Mouse (Mus musculus): ENCODE results near the gene Ppif. TPM values are rescaled to one million over a fixed set of nuclear protein-coding genes. Genes with fewer than 3 reads are reported as not detected.

Ppif gene
- polyA plus RNA-seq, 1 experiment from 2014 or later, result 29.2 TPM

DNA sequence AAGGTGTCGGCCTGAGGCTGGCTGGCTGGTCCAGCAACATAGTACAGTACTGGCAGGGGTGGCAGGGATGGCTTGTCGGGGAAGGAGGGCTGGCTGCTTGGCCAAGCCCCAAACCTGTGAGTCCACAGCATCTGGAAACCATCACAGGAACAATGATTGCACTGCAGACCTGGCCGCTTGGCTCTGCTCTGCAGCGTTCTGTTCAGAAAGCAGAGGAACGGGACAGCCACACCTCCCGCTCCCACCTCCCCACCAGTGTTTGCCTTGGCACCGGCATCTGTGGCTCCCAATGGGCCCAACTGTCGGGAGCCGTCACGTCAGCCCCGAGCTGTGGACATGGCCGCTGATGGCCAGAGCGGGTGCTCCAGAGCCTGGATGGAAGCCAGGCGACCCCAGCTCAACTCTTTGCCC lies 44.6 kb downstream of the Ppif start:
- H3K36me3 ChIP-seq, result peaks cover 24% of the 10 kb centered on the region
- 18% methylated on average over 14 of the region's 14 CpGs for WGBS
- H3K27ac ChIP-seq, result peak overlapping the region; percentile 93
- no peak overlapping the region for H3K4me3 ChIP-seq (replicated peaks)
- H3K9me3 ChIP-seq, result no peaks in the 10 kb centered on the region
- H3K9ac ChIP-seq (replicated peaks), result peak overlapping the region; percentile 27; the same call in 1 of the 2 replicates
- peaks cover 70% of the 10 kb centered on the region for H3K4me1 ChIP-seq (replicated peaks)
- peak; percentile 71 for ATAC-seq (ENCODE audit: insufficient number of reproducible peaks, insufficient read depth, low FRiP score, low TSS enrichment, low read depth)
- no peaks in the 10 kb centered on the region for H3K27me3 ChIP-seq
- peak overlapping the region; percentile 36 for H3K4me2 ChIP-seq

- H3K27ac ChIP-seq, result no peak overlapping the region
- no peak for ATAC-seq (ENCODE audit: insufficient number of reproducible peaks, insufficient read depth, low FRiP score, low TSS enrichment, low read depth)
- no peak overlapping the region for H3K4me2 ChIP-seq
- no peaks in the 10 kb centered on the region for H3K27me3 ChIP-seq
- peaks cover 37% of the 10 kb centered on the region for H3K36me3 ChIP-seq
- H3K9me3 ChIP-seq, result no peaks in the 10 kb centered on the region
- peaks cover 60% of the 10 kb centered on the region for H3K4me1 ChIP-seq (replicated peaks)
- no peak overlapping the region for H3K4me3 ChIP-seq (replicated peaks)
- H3K9ac ChIP-seq (replicated peaks), result no peak overlapping the region; the same call in 1 of the 2 replicates
- 58% methylated on average over 4 of the region's 4 CpGs for WGBS
Observed at GRCm38 (mm10) chr14:25739957-25740565, 46.1 kb downstream of the Ppif start.

DNA sequence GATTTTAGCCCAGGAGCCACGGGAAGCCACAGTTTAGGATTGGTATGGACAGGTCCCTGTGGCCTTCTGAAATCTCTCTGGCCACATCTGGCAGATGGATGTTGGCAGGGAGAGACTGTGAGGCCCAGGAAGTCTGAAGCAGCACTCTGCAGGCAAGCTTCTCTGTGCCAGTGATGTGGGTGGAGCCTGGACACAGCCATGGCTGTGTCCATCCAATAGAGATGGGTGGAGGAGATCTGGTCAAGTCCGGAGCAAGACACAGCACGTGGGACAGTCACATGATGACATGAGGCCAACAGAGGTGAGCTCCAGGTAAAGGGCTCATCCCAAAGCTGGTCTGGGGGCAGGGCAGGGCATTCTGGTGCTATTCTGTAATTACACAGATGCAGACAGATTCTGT lies 47.3 kb downstream of the Ppif start:
- Histone ChIP-seq H3K36me3 (peaks cover 46% of the 10 kb centered on the region), H3K4me1 (replicated peaks) (peaks cover 48% of the 10 kb centered on the region), H3K27ac (0 out of 2 replicates have a peak overlapping the region, but pooled peaks have one; percentile 0), H3K27me3 (no peaks in the 10 kb centered on the region), H3K9ac (replicated peaks) (no peak overlapping the region), H3K4me2 (no peak overlapping the region), H3K4me3 (replicated peaks) (no peak overlapping the region), H3K9me3 (no peaks in the 10 kb centered on the region)
- no peak for ATAC-seq (ENCODE audit: insufficient number of reproducible peaks, insufficient read depth, low FRiP score, low TSS enrichment, low read depth)
- 71% methylated on average over 3 of the region's 3 CpGs for WGBS

- Histone ChIP-seq H3K9me3 (no peaks in the 10 kb centered on the region), H3K27me3 (no peaks in the 10 kb centered on the region), H3K4me3 (replicated peaks) (no peak overlapping the region), H3K27ac (no peak overlapping the region), H3K4me1 (replicated peaks) (peaks cover 43% of the 10 kb centered on the region), H3K36me3 (peaks cover 51% of the 10 kb centered on the region), H3K4me2 (no peak overlapping the region), H3K9ac (replicated peaks) (no peak overlapping the region)
- 61% methylated on average over 5 of the region's 5 CpGs for WGBS
- ATAC-seq (ENCODE audit: insufficient number of reproducible peaks, insufficient read depth, low FRiP score, low TSS enrichment, low read depth), result no peak
Observed at GRCm38 (mm10) chr14:25741840-25742367, 48.0 kb downstream of the Ppif start.

- Histone ChIP-seq H3K4me2 (no peak overlapping the region), H3K4me1 (replicated peaks) (peaks cover 43% of the 10 kb centered on the region), H3K9ac (replicated peaks) (no peak overlapping the region), H3K27me3 (no peaks in the 10 kb centered on the region), H3K36me3 (peaks cover 54% of the 10 kb centered on the region), H3K4me3 (replicated peaks) (no peak overlapping the region), H3K27ac (no peak overlapping the region), H3K9me3 (no peaks in the 10 kb centered on the region)
- 98% methylated on average over 5 of the region's 5 CpGs for WGBS
- ATAC-seq (ENCODE audit: insufficient number of reproducible peaks, insufficient read depth, low FRiP score, low TSS enrichment, low read depth), result no peak
Observed at GRCm38 (mm10) chr14:25742943-25743342, 49.0 kb downstream of the Ppif start.

GRCm38 (mm10) chr14:25745365-25746184 lies 51.6 kb downstream of the Ppif start:
- Histone ChIP-seq H3K9ac (replicated peaks) (no peak overlapping the region), H3K27ac (no peak overlapping the region), H3K4me1 (replicated peaks) (peaks cover 45% of the 10 kb centered on the region), H3K9me3 (no peaks in the 10 kb centered on the region), H3K27me3 (no peaks in the 10 kb centered on the region), H3K36me3 (peaks cover 55% of the 10 kb centered on the region), H3K4me3 (replicated peaks) (no peak overlapping the region), H3K4me2 (no peak overlapping the region)
- no peak for ATAC-seq (ENCODE audit: insufficient number of reproducible peaks, insufficient read depth, low FRiP score, low TSS enrichment, low read depth)
- WGBS, result 70% methylated on average over 11 of the region's 11 CpGs

- no peak overlapping the region for H3K4me3 ChIP-seq (replicated peaks)
- H3K36me3 ChIP-seq, result peaks cover 57% of the 10 kb centered on the region
- peaks cover 46% of the 10 kb centered on the region for H3K4me1 ChIP-seq (replicated peaks)
- no peak overlapping the region for H3K4me2 ChIP-seq
- no peak overlapping the region for H3K9ac ChIP-seq (replicated peaks)
- no peak for ATAC-seq (ENCODE audit: insufficient number of reproducible peaks, insufficient read depth, low FRiP score, low TSS enrichment, low read depth)
- H3K27ac ChIP-seq, result no peak overlapping the region
- 87% methylated on average over 6 of the region's 6 CpGs for WGBS
- no peaks in the 10 kb centered on the region for H3K27me3 ChIP-seq
- no peaks in the 10 kb centered on the region for H3K9me3 ChIP-seq
Observed at GRCm38 (mm10) chr14:25746371-25746770, 52.4 kb downstream of the Ppif start.

DNA sequence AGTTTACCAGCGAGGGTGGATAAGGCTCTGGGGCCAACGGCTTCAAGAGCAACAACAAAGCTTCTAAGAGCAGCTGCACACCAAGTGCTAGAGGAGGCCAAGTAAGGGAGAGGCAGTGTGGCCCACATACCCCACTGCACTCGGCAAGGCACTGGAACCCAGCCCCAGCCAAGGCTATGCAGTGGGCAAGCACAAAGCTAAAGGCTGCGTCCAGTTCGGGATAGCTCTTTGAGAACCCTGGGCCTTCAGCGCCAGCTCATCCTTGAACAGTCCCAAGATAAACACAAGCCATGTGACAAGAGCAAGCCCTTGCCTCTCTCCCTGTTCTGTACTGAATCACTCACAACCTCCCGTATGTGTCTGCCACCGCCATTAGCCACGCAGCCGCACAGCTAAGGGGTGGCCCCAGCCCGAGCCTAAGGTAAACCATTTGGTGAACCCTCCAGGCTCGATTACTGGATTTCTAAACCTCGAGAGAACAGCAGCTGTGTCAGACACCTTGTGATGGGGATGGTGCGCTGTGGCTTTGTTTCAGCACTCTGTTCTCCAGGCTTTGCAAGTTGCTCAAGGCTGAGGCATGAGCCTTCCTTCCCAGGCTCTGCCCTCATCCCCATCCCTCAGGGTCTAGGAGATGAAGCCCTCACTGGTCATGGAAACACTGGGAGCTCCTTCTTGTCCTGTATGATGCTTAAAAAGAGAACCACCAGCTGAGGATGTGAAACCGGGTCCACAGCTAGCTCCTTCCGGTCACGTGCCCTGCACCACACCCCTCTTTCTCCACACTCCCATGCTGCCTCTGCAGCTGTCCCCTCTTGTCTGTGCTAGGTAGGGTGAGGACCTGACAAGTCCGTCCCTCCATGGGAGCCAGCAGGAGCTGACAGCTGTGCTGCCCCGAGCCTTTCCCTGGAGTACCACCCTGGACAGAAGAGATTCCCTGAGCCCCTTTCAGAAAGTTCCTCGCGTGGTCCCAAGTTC lies 53.3 kb downstream of the Ppif start:
- H3K36me3 ChIP-seq, result peaks cover 64% of the 10 kb centered on the region
- no peaks in the 10 kb centered on the region for H3K27me3 ChIP-seq
- 0 out of 2 replicates have a peak overlapping the region, but pooled peaks have one; percentile 8 for H3K9ac ChIP-seq (replicated peaks)
- peak overlapping the region; percentile 90; the same call in 1 of the 2 replicates for H3K27ac ChIP-seq
- 76% methylated on average over 21 of the region's 21 CpGs for WGBS
- no peak overlapping the region for H3K4me2 ChIP-seq
- H3K9me3 ChIP-seq, result no peaks in the 10 kb centered on the region
- no peak for ATAC-seq (ENCODE audit: insufficient number of reproducible peaks, insufficient read depth, low FRiP score, low TSS enrichment, low read depth)
- peaks cover 46% of the 10 kb centered on the region for H3K4me1 ChIP-seq (replicated peaks)
- no peak overlapping the region for H3K4me3 ChIP-seq (replicated peaks)

- WGBS, result 70% methylated on average over 7 of the region's 7 CpGs
- Histone ChIP-seq H3K9me3 (no peaks in the 10 kb centered on the region), H3K4me3 (replicated peaks) (no peak overlapping the region), H3K4me2 (no peak overlapping the region), H3K27me3 (no peaks in the 10 kb centered on the region), H3K4me1 (replicated peaks) (peaks cover 46% of the 10 kb centered on the region), H3K36me3 (peaks cover 63% of the 10 kb centered on the region), H3K27ac (peak overlapping the region; percentile 90), H3K9ac (replicated peaks) (0 out of 2 replicates have a peak overlapping the region, but pooled peaks have one; percentile 8)
- ATAC-seq (ENCODE audit: insufficient number of reproducible peaks, insufficient read depth, low FRiP score, low TSS enrichment, low read depth), result no peak
Observed at GRCm38 (mm10) chr14:25747996-25748756, 54.2 kb downstream of the Ppif start.

Data from limb, embryonic 12.5 days (tissue).